Mouse (Mus musculus) intestine, embryonic 16.5 days (tissue): ENCODE results near the gene Tmem229a. TPM values are rescaled to one million over a fixed set of nuclear protein-coding genes. Genes with fewer than 3 reads are reported as not detected.

Experiments used
- ATAC-seq: fragments of 200-750 bp; cut with Nextera tagmentation; 2 replicates; pipeline ENCODE4 v1.8.0; 2017; ENCODE audit warnings: moderate TSS enrichment, moderate library complexity
- H3K27ac ChIP-seq: fragments of 300-500 bp; sonication (generic); 2 replicates; pipeline ENCODE4 v1.5.1; 2014; ENCODE audit warnings: mild to moderate bottlenecking, low read length
- H3K27me3 ChIP-seq: fragments of 300-500 bp; sonication (generic); replicated peaks from 2 replicates; pipeline ENCODE4 v1.6.1; 2014; ENCODE audit warnings: low read length, control low read depth, mixed read lengths; ENCODE audit not compliant: control insufficient read depth, insufficient read depth
- H3K36me3 ChIP-seq: fragments of 300-500 bp; sonication (generic); 2 replicates; pipeline ENCODE4 v1.6.1; 2014; ENCODE audit warnings: low read length, control low read depth; ENCODE audit not compliant: control insufficient read depth, insufficient read depth
- H3K4me1 ChIP-seq: fragments of 300-500 bp; sonication (generic); 2 replicates; pipeline ENCODE4 v1.6.1; 2014; ENCODE audit warnings: low read length, control low read depth, mixed read lengths; ENCODE audit not compliant: control insufficient read depth, insufficient read depth
- H3K4me2 ChIP-seq: fragments of 300-500 bp; sonication (generic); 2 replicates; pipeline ENCODE4 v1.6.1; 2014; ENCODE audit warnings: low read depth, low read length, control low read depth
- H3K4me3 ChIP-seq: fragments of 300-500 bp; sonication (generic); 2 replicates; pipeline ENCODE4 v1.5.1; 2014; ENCODE audit warnings: mild to moderate bottlenecking, low read length
- H3K9ac ChIP-seq: fragments of 300-500 bp; sonication (generic); 2 replicates; pipeline ENCODE4 v1.6.1; 2014; ENCODE audit warnings: low read depth, low read length
- H3K9me3 ChIP-seq: fragments of 300-500 bp; sonication (generic); 2 replicates; pipeline ENCODE4 v1.6.1; 2016; ENCODE audit warnings: low read length, control low read depth; ENCODE audit not compliant: control insufficient read depth
- WGBS: fragments of 180-500 bp; shearing (Covaris S2); extraction: QIAGEN DNeasy Blood & Tissue Kit; methylation state at CpG from one replicate; pipeline ENCODE4 v1.1.7; 2014; 5-methylcytosine and 5-hydroxymethylcytosine counted together
- polyA plus RNA-seq: library from polyadenylated mRNA; unstranded; fragments of >200 nt; fragmentation: Nextera tagmentation; extraction: Ambion mirVana; gene quantifications from 2 replicates; pipeline ENCODE4 v1.2.1, GENCODE M21; 2015

Tmem229a gene
- 0.82 and 0.98 TPM in 2 replicates for polyA plus RNA-seq

GRCm38 (mm10) chr6:24955946-24956585 lies at the start of gene Tmem229a:
Tmem229a (minus strand) TSS chr6:24956297.
- 2% methylated on average over 31 of the region's 46 CpGs for WGBS
- peak within 1 kb of the TSS; percentile 70 for H3K9ac ChIP-seq
- no peaks in the 10 kb centered on the region for H3K36me3 ChIP-seq
- no peak within 1 kb of the TSS for H3K27ac ChIP-seq
- no peaks in the 10 kb centered on the region for H3K9me3 ChIP-seq
- peak within 1 kb of the TSS; percentile 67 for H3K4me3 ChIP-seq
- peak; percentile 80 for ATAC-seq
- no peaks in the 10 kb centered on the region for H3K4me1 ChIP-seq
- H3K27me3 ChIP-seq: peaks cover 7% of the 10 kb centered on the region; the same call in 1 of the 2 replicates
- H3K4me2 ChIP-seq: peak within 1 kb of the TSS; percentile 100

GRCm38 (mm10) chr6:24993754-24994153 lies 37.7 kb upstream of the Tmem229a start:
- Histone ChIP-seq H3K4me1 (no peaks in the 10 kb centered on the region), H3K4me2 (no peak overlapping the region), H3K36me3 (no peaks in the 10 kb centered on the region), H3K9me3 (no peaks in the 10 kb centered on the region), H3K27me3 (no peaks in the 10 kb centered on the region), H3K9ac (no peak overlapping the region), H3K4me3 (no peak overlapping the region), H3K27ac (no peak overlapping the region)
- no peak for ATAC-seq
- 63% methylated on average over 2 of the region's 2 CpGs for WGBS

- no peaks in the 10 kb centered on the region for H3K36me3 ChIP-seq
- no peaks in the 10 kb centered on the region for H3K9me3 ChIP-seq
- H3K27ac ChIP-seq: no peak overlapping the region
- H3K27me3 ChIP-seq: no peaks in the 10 kb centered on the region
- ATAC-seq: no peak
- H3K4me3 ChIP-seq: no peak overlapping the region
- H3K4me2 ChIP-seq: no peak overlapping the region
- H3K4me1 ChIP-seq: no peaks in the 10 kb centered on the region
- H3K9ac ChIP-seq: no peak overlapping the region
Measured at GRCm38 (mm10) chr6:24989836-24990235, 33.7 kb upstream of the Tmem229a start.

GRCm38 (mm10) chr6:24976176-24976575 lies 20.1 kb upstream of the Tmem229a start:
- Histone ChIP-seq H3K4me3 (no peak overlapping the region), H3K9me3 (no peaks in the 10 kb centered on the region), H3K27me3 (no peaks in the 10 kb centered on the region), H3K36me3 (no peaks in the 10 kb centered on the region), H3K4me2 (no peak overlapping the region), H3K27ac (no peak overlapping the region), H3K9ac (no peak overlapping the region), H3K4me1 (no peaks in the 10 kb centered on the region)
- ATAC-seq: no peak
- WGBS: 80% methylated on average over 2 of the region's 2 CpGs

- Histone ChIP-seq H3K27ac (peak overlapping the region; percentile 37; the same call in 1 of the 2 replicates), H3K9ac (no peak overlapping the region), H3K4me3 (no peak overlapping the region), H3K4me2 (no peak overlapping the region), H3K36me3 (no peaks in the 10 kb centered on the region), H3K9me3 (no peaks in the 10 kb centered on the region), H3K27me3 (no peaks in the 10 kb centered on the region), H3K4me1 (0 out of 2 replicates have a peak, but pooled peaks cover 3% of the 10 kb centered on the region)
- WGBS: 62% methylated on average over 3 of the region's 3 CpGs
- peak; percentile 89 for ATAC-seq
Measured at GRCm38 (mm10) chr6:24968471-24969223, 12.6 kb upstream of the Tmem229a start.

- H3K9me3 ChIP-seq: no peaks in the 10 kb centered on the region
- 88% methylated on average over 7 of the region's 7 CpGs for WGBS
- 0 out of 2 replicates have a peak, but pooled peaks cover 3% of the 10 kb centered on the region for H3K4me1 ChIP-seq
- no peak overlapping the region for H3K4me3 ChIP-seq
- no peak overlapping the region for H3K27ac ChIP-seq
- ATAC-seq: no peak
- no peaks in the 10 kb centered on the region for H3K27me3 ChIP-seq
- H3K9ac ChIP-seq: no peak overlapping the region
- H3K4me2 ChIP-seq: no peak overlapping the region
- no peaks in the 10 kb centered on the region for H3K36me3 ChIP-seq
Measured at GRCm38 (mm10) chr6:24967726-24968125, 11.6 kb upstream of the Tmem229a start.

GRCm38 (mm10) chr6:24966010-24966682 lies 10.0 kb upstream of the Tmem229a start:
- 0 out of 2 replicates have a peak, but pooled peaks cover 3% of the 10 kb centered on the region for H3K4me1 ChIP-seq
- H3K27ac ChIP-seq: no peak overlapping the region
- no peak overlapping the region for H3K4me3 ChIP-seq
- H3K36me3 ChIP-seq: no peaks in the 10 kb centered on the region
- H3K9ac ChIP-seq: no peak overlapping the region
- no peaks in the 10 kb centered on the region for H3K9me3 ChIP-seq
- 54% methylated on average over 2 of the region's 2 CpGs for WGBS
- no peak overlapping the region for H3K4me2 ChIP-seq
- no peaks in the 10 kb centered on the region for H3K27me3 ChIP-seq
- ATAC-seq: peak; percentile 43; the same call in 1 of the 2 replicates

GRCm38 (mm10) chr6:24963754-24964153 lies 7.7 kb upstream of the Tmem229a start:
- H3K27ac ChIP-seq: no peak overlapping the region
- WGBS: 75% methylated on average over 5 of the region's 5 CpGs
- no peaks in the 10 kb centered on the region for H3K27me3 ChIP-seq
- no peaks in the 10 kb centered on the region for H3K4me1 ChIP-seq
- no peaks in the 10 kb centered on the region for H3K36me3 ChIP-seq
- no peaks in the 10 kb centered on the region for H3K9me3 ChIP-seq
- no peak for ATAC-seq
- no peak overlapping the region for H3K4me3 ChIP-seq
- no peak overlapping the region for H3K4me2 ChIP-seq
- H3K9ac ChIP-seq: no peak overlapping the region

- peaks cover 7% of the 10 kb centered on the region; the same call in 1 of the 2 replicates for H3K27me3 ChIP-seq
- no peaks in the 10 kb centered on the region for H3K4me1 ChIP-seq
- no peak overlapping the region for H3K9ac ChIP-seq
- no peak overlapping the region for H3K27ac ChIP-seq
- H3K36me3 ChIP-seq: no peaks in the 10 kb centered on the region
- no peak; the same call in 1 of the 2 replicates for ATAC-seq
- peak overlapping the region; percentile 100 for H3K4me2 ChIP-seq
- H3K9me3 ChIP-seq: no peaks in the 10 kb centered on the region
- 38% methylated on average over 5 of the region's 5 CpGs for WGBS
- H3K4me3 ChIP-seq: peak overlapping the region; percentile 67; the same call in 1 of the 2 replicates
Measured at GRCm38 (mm10) chr6:24956586-24956973, 483 bp upstream of the Tmem229a start.
